Mouse (Mus musculus) ES-Bruce4 (cell line): ENCODE results near the gene Miga2.

ENCODE experiments used
- CTCF ChIP-seq: IDR thresholded peaks from one replicate; pipeline ENCODE4 v1.8.1; 2011; ENCODE audit warnings: low read depth, low read length
- EP300 ChIP-seq: IDR thresholded peaks from 2 replicates; pipeline ENCODE4 v1.6.1; 2011; ENCODE audit warnings: low read depth, low read length; ENCODE audit not compliant: insufficient read depth
- POLR2A ChIP-seq: IDR thresholded peaks from one replicate; pipeline ENCODE4 v1.8.1; 2011; ENCODE audit warnings: low read length; ENCODE audit not compliant: insufficient read depth

GRCm38 (mm10) chr2:30402351-30402826, 38.4 kb downstream of the Miga2 start:
- TF ChIP-seq CTCF (no peak), EP300 (no peak), POLR2A (no peak)
